Mouse (Mus musculus): Measurements from ENCODE around the gene Fbxl17.
A peak's percentile ranks its signal among the peaks of the same experiment; 100 is the strongest.

Gene Fbxl17

DNA sequence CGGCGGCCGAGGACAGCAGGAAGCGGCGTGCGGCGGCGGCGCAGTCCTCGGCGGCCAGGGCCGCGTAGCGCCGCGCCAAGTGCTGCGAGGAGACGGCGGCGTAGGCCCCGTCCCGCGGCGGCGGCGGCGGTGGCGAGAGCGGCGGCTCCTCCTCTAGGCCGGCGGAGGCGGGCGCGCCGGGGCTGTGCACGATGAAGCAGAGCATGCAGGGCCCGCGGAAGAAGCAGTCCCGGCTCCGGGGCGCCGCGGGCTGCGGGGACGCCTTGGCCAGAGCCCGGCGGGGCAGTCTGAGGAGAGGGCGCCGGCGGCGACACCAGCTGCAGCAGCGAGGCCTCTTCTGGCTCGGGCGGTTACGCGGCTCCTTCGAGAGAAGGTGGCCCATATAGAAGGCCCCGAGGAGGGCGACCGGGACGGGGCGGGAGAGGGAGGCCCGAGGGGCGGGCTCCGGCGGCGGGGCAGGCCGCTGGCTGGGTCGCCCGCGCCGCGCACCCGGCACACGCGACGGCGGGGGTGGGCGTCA lies at the start of gene Fbxl17:
Gene Fbxl17, minus strand, starts transcription at position 382 of the 520 bp plus-strand sequence.
- DNase-seq (ENCODE audit: low read depth, low spot score): no peak

DNA sequence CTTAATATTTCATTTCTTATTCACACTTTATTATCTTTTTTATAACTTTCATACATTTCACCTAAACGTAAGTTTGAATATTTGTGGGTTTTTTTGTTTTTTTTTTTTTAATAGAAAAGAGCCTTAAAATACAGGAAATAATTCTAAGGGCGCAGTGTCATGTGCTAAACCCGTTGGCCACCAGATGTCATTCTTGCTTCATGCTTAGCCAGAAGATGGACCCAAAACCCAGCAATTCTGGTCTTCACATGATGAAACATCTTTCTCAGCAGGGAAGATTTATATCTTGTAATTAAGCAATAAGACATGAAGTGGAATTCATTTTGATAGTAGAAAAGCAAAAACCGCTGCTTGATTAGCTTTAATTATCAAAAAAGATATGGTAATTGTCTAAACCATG lies 47.6 kb upstream of the Fbxl17 start:
- DNase-seq (ENCODE audit: low read depth, low spot score): no peak

DNA sequence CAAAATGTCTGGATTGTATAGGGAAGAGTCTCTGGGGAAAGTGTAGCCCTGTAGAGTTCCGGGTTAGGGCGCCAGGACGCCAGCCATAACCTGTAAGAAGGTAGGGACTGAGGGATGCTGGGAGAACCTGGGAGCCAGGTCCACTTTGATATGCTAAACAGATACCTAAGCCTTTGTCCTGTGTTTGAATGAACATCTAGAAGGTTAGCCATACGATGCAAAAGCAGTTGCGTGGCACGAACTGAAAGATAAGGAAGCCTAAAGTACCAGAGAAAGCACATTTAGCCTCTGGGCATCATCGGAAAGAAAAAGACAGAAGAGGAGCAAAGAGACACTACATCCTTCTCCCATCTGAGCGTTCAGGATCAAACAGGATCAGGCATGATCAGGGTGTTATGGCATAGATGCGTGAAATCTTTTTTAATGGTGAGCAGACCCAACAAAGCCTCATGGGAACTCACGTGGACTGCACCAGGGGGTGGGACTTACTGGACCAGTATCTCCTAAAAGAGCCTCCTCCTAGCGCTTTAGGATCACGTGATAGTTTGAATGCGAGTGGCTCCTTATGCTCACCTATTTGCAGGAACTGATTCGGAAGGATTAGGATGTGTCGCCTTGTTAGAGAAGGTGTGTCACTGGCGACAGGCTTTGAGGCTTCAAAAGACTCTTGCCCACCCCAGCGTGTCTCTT lies 34.9 kb upstream of the Fbxl17 start:
- DNase-seq (ENCODE audit: low read depth, low spot score): no peak

DNA sequence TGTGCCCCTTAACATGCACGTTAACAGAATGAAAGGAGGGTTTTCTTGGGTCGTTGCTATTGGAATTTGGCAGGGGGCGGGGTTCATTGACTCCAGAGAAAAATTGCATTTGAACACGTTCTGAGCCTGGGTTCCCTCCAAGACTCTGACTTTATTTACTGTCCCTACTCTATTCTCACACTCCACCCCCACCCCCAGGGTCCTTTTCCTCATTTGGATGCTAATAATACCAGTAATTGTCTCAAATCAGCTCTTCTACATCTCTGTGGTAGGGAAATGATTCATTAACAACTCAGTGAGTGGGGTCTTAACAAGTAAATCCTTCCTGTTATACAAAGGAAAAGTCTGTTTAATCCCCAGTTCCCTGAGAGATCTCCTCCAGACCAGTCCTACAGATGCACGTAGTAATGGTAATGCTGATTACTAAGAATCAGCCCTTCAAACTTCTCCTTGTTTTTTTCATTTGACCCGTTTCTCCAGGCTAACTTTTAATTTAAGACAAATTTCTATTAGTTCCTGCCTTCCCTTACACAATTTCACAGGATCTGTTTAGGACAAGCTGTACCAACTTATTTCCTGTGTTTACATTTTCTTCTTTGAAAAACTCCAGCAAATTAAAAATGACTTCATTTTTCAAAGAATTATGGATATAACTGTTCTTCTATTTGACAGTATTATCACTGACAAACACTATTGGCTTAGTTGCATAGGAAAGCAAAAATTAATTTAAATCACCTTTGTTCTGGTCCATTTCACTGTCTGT lies 33.4 kb upstream of the Fbxl17 start:
- DNase-seq (ENCODE audit: low read depth, low spot score): no peak

DNA sequence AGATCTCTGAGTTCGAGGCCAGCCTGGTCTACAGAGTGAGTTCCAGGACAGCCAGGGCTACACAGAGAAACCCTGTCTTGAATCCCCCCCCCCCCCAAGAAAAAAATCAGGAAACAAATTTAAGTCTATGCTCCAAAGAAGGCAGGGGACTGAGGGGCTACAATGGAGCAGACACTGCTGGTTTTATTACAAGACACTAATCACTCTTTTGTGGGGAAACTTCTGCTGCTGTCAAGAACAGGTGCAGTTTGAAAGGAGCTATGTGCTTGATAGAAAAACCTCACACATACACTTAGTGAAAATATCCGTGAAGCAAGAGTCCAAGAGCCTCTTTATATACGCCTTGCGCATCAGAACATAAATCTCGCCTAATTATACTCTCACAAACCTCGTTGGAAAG lies 29.7 kb upstream of the Fbxl17 start:
- no peak for DNase-seq (ENCODE audit: low read depth, low spot score)

DNA sequence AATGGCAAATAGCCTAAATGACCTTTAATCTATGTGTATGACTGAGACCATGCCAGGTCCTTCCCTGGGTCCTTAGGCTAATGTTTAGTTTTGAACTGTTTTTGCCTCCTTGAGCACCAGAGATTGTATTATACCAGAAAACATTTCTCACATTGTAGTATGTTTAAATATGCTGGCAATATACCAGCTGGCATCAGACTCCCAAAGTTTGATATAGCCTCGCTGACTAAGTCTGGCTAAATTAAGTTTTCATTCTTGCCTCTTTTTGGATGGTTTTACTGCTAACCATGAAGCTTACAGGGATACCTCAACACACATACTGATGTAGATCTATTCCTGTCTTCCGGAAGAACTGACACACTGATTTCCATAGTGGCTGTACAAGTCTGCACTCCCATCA lies 20.9 kb upstream of the Fbxl17 start:
- DNase-seq (ENCODE audit: low read depth, low spot score): no peak

DNA sequence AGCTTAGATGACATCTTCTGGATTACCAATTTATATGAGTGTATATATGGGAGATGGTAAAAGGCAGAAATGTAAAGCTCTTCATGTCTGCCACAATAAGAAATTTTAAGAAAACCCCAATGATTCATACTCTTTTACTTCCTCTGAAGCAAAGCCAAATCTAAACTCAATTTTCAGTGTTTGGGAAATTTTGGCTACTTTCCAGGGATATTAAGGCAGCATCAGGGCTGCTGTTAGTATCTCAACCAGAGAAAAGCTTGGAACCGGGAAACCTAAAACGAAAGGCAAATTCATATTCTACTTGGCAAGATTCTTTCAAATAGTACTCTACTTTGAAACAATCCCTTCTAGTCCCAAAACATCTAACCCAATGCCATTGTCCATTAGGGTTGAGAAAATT lies 10.6 kb upstream of the Fbxl17 start:
- DNase-seq (ENCODE audit: low read depth, low spot score): no peak

DNA sequence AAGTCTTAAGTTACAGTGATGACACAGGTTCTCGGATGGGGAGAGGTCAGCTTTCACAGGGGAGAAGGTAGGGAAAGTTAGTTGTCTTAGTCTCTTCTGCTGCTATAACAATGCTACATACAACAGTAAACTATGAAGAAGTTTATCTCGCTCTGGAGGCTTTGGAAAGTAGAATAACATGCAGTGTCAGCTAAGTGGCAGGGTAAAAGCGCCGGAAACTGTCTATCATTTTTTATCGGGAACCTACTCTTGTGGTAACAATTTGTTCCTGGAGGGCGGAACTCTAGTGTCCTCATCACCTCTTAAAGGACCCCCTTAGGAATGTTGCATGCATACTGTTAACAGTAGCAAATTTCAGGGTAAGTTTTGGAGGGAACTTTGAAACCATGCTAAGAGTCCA lies 1.3 kb upstream of the Fbxl17 start:
- DNase-seq (ENCODE audit: low read depth, low spot score): no peak

DNA sequence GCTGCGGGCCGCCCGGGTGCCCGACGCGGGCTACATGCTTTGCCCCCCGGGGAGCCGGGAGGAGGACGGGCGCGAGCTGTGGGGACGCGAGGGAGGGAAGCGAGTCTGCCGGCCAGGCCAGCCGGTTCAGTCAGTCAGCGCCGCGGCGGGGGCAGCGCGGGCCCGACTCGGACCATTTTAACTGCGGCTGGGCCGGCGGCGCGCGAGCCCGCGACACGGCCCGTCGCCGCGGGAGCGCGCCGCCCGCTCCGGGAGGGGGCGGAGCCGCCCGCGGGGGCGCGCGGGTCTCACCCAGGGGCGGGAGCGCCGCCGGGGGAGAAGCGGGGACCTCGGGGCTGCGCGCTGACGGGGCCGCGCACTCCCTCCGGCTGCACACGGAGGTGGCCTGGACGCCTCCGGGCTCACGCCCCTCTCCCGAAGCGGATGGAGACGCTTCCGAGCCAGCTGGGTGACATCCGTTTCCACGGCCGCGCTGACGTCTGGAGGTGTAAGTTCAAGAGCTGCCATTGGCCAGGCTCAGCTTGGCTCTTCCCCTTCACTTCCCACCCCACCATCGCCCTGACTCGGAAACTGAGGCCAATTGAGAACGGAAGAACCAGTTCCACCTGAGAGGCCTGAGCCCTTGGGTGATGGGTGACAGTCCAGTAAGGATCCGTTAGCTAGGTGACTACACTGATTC lies 478 bp upstream of the Fbxl17 start:
- peak; percentile 79 for DNase-seq (ENCODE audit: low read depth, low spot score)

DNA sequence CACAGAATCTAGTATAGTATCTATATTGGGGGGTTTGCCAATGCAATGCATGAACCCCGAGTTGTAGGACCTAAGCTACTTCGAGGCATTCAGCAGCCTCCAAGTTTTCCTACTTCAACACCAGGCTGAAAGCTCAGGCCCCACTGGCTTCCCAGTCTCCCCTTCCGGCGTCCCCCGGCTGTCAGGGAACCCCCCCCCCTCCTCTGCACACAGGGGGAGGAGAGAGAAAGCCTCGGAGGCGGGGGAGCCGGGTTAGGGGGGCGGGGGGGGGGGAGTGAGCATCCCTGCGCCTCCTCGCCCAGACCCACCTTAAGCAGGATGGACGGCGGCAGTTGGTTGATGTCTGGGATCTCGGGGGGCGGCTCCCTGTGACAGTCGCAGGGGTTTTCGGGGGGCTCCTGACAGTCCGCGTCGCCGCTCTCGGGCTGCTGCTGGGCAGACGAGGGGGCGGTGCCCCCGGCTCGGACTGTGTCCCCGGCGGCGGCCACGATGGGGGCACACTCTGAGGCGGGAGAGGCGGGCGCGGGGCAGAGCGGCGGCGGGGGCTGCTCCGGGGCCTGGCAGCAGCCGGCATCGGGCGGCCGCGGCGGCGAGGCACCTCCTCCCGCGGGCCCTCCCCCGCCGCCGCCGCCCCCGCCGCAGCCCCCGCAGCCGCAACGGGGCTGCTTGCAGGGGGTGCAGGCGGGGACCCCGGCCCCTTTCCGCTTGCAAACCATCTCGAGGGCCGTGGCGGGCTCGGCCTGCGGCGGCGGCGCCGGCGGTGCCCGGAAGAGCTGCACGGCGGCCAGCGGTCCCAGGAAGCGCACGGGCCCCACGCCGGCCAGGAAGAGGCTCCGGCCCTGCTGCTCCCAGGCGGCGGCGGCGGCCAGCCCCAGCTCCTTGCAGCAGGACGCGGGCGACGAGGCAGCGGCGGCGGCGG lies 841 bp downstream of the Fbxl17 start:
- peak; percentile 47 for DNase-seq (ENCODE audit: low read depth, low spot score)

DNA sequence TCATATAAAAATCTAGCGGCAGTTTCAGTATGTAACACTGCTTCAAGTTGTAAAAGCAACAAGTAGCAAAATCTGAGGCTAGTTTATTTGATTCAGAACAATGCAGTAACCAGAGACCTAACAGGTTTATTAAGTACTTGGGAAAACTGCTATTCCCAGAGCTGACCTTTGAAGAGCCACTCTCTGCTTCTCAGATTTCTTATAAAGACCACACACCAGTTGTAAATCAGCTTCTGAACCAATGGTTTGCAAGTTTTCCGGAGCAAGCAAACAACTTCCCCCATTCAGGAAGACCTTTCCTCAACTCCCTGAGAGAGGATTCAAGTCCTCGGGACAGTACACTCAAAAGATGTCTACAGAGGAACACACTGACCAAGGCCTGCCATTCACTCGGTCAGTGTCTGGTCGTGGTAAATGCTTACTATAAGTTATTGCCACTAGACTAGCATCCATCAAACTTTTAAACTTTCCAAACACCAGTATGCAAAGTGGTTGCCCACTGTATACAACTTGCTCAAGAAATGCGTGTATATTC lies 1.6 kb downstream of the Fbxl17 start:
- DNase-seq (ENCODE audit: low read depth, low spot score): peak; percentile 46

DNA sequence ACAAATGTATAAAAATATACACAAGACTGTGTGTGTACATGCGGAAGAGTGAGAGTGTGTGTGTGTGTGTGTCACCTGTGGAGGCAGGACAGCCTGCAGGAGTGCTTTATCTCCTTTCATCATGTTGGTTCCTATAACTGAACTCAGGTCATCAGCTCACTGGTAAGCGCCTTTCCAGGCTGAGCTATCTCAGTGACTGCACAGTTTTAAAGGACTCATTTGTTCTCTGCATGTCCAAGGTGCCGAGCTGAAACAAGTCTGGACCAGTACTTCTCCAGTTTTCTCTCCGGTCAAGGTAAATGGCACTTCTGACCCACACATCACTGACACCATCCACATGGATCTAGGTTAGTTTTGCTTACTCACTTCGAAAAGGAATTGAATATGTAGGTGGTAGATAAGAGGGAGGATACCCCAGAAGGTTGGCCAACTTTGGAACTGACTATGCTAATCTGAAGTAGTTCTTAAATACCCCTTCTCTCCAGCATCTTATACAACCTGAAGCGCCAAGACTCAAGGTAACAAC lies 2.5 kb downstream of the Fbxl17 start:
- DNase-seq (ENCODE audit: low read depth, low spot score): no peak

DNA sequence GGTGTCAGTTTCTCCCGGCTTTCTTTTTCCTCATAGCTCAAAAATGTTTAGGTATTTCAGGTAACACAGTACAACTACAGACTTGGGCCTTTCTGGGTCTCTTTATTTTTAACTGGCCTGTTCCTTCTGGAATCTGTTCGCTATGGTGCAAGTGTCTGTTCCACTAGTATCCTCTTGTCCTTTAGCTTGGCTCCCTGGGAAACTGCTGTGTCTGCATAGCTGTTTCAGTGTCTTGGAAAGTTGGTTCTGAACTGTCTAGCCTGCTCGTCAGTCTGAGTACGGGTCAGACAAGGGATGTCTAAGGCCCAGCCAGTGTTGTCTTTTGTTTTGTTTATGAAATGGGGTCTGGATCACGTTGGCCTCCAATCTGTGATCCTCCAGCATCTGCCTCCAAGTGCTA lies 3.7 kb downstream of the Fbxl17 start:
- DNase-seq (ENCODE audit: low read depth, low spot score): no peak

DNA sequence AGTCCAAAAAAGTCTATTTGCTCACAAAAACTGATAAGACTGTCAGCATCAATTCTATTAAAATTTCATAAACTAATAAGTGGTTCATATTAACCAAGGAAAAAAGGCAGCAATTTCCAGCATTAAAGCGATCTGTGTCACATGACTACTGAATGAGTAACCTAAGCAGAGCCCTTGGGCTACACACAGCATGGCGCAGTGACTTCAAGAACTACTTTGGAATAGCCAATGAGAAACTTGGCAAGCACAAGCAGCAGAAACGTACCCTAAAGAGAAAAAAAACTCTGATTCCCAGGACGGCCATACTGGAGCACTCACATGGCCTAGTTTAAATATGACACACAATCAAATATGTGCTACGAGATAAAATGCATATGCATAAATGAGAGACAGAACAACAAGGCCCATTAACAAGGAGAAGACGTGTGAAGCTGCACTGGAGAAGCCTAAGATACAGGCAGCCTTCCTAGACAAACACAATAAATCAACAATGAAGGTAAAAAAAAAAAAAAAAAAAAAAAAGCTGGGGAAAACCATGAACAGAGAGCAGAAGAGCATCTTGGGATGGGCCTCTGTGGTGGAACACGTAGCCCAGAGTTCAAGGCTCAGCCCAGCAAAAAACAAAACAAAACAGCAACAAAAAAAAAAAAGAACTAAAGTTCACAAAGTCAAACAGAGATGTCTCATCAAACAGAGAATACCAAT lies 5.8 kb downstream of the Fbxl17 start:
- DNase-seq (ENCODE audit: low read depth, low spot score): no peak

DNA sequence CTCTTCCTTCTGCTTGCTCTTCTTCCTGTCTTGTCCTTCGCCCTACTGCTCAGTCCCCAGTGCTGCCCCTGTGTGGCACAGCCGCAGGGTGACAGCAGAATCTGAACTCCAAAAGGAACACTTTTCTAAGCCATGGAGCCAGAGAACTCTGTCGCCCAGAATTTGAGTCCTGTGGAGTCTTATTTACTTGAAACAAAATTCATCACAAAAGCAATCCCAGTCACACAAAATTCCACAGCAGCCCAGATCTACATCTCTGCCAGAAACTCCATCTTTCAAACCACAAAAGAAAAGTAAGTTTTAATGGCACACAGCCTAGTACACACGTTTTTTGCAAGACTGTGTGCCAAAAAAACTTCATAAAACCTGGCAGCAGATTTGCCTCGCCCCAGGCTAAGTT lies 6.5 kb downstream of the Fbxl17 start:
- DNase-seq (ENCODE audit: low read depth, low spot score): no peak

DNA sequence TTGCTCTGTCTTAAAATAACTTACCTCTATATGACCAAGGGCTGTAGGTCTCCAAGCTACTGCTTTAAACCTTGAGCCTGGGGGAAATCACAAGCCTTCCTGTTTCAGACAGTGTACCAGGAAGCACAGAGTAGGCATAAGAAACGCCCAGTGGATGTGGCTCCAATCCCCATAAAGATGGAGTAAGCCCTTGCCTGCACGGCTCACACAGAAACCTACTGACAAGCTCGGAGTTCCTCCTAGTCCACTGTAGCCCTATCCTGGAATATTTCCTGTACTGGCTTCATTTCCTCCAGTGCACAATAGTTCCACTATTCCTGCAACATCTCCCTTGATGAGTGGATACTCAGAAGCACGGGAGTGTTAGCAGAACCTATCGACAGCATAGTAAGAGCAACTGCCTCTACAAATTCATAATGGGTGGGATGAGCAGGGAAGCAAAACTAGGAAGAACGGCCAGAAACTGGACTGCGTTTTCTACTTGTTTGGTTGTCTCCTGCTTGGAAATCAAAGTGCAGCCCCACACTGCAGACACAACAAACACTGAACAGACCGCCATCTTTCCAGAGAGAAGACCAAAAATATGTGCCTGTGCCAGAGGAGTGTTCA lies 7.0 kb downstream of the Fbxl17 start:
- no peak for DNase-seq (ENCODE audit: low read depth, low spot score)

DNA sequence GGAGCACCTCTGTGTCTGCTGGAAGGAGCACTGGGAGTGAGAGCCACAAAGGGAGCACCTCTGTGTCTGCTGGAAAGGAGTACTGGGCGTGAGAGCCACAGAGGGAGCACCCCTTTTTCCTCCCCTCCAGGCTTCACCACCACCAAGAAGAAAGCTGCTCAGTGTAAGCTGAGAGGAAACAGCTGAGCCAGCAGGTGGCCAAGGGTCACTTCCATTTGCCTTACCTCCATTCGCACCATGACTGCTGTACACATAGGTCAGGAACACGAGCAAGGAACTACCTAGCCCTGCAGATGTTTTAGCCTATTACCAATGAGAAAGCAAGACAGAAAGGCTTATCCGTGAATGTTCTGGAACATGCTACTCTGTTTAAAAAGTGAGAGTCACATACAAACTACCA lies 10.3 kb downstream of the Fbxl17 start:
- no peak for DNase-seq (ENCODE audit: low read depth, low spot score)

DNA sequence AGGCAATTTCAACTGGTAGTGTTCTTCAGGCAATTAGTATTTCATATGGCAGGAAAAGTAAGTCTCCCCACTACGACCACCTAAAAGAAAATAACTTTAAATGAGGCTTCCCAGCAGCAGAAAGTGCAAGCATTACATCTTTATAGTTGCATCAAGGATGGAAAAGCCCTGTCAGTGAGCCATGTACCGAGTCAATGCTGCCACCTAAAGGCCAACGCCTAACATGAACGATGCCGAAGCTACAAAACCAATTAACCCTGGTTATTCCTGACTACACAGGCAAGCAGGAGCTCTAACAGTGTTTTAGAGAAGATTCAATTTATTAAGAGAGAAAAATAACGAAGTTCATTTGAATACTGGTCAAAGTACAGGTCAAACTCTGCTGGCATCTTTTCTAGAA lies 32.0 kb downstream of the Fbxl17 start:
- DNase-seq (ENCODE audit: low read depth, low spot score): peak; percentile 68

DNA sequence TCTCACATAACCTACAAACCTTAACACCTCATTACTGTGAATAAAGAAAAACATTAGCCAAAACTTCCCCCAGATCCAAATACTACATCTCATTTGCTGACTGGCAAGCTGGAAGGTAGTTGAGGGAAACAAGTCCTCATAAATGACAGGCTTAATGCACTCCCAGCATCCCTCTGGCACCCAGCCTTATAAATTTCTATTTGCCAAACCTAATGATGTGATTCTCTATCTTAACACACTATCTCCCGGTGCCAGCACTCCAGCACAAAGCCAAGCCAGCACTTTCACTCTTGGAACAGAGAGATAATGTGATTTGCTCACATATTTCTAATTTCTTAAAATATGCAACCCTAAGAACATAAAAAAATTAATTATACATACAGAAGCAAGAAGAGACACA lies 34.6 kb downstream of the Fbxl17 start:
- DNase-seq (ENCODE audit: low read depth, low spot score): no peak

DNA sequence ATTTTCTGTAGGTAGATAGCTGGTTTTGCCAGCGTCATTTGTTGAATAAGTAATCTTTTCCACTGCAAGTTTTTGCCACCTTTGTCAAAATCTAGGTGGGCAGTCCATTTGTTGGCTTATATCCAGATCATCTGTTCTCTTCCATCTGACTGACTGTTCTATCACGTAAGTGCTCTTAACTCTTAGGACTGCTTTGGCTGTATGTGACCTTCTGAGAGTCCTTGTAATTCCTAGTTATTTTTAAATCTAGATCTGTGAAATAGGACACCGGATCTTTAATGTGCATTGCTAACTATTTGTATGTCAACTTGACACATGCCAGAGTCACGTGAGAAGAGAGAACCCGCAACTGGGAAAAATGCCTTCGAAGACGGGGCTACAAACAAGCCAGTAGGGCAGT lies 37.3 kb downstream of the Fbxl17 start:
- DNase-seq (ENCODE audit: low read depth, low spot score): no peak

All from forelimb bud, embryonic 11.5 days (tissue).